Mouse (Mus musculus) macrophage (primary cell): ENCODE results near the gene Mplkip. TPM values are rescaled to one million over a fixed set of nuclear protein-coding genes. Genes with fewer than 3 reads are reported as not detected.

Source experiments
- H3K27ac ChIP-seq: fragments of 350-480 bp; formaldehyde crosslinking; 2 replicates; pipeline ENCODE4 v1.9.0; 2021
- H3K36me3 ChIP-seq: fragments of 350-480 bp; formaldehyde crosslinking; 2 replicates; pipeline ENCODE4 v1.9.0; 2021; ENCODE audit errors: inconsistent target
- H3K4me3 ChIP-seq: fragments of 350-480 bp; formaldehyde crosslinking; 2 replicates; pipeline ENCODE4 v1.9.0; 2021; ENCODE audit errors: inconsistent target
- H3K79me2 ChIP-seq: fragments of 350-480 bp; formaldehyde crosslinking; 2 replicates; pipeline ENCODE4 v1.9.0; 2021; ENCODE audit errors: inconsistent target
- WGBS: methylation state at CpG from one replicate; pipeline ENCODE4 v1.1.7; 2026; ENCODE audit warnings: inconsistent platforms; ENCODE audit not compliant: missing documents; 5-methylcytosine and 5-hydroxymethylcytosine counted together
- polyA plus RNA-seq: library from polyadenylated mRNA; stranded (reverse); fragments of 250-400 nt; gene quantifications from 3 replicates; pipeline ENCODE4 v1.2.4, GENCODE M21; 2018; ENCODE audit warnings: inconsistent platforms
- total RNA-seq, 78 experiments: library from RNA; depleted of rRNA; stranded (reverse); fragments of 250-400 nt; gene quantifications; 1 replicate in 9 of 78; 2 replicates in 24 of 78; 3 replicates in 43 of 78; 4 replicates in 2 of 78; pipeline ENCODE4 v1.2.4; 2018; ENCODE audit warnings: inconsistent platforms in 56 of 78

Gene Mplkip
- 10 to 100 TPM; 14.8 to 66.9 (median 38.8) TPM for total RNA-seq (2018; cell fraction: chromatin; rRNA removed)
- total RNA-seq (2018; cell fraction: cytosol; rRNA removed) = 10 to 100 TPM in 10 of 26 experiments, 1 to 10 TPM in 16; 5.7 to 14.2 (median 9.5) TPM
- total RNA-seq (2018; cell fraction: nucleus; rRNA removed) = 10 to 100 TPM; 23.6 to 84.4 (median 39.7) TPM
- 8.7 to 14.4 TPM (median 10.6 TPM) in 3 replicates for polyA plus RNA-seq

DNA sequence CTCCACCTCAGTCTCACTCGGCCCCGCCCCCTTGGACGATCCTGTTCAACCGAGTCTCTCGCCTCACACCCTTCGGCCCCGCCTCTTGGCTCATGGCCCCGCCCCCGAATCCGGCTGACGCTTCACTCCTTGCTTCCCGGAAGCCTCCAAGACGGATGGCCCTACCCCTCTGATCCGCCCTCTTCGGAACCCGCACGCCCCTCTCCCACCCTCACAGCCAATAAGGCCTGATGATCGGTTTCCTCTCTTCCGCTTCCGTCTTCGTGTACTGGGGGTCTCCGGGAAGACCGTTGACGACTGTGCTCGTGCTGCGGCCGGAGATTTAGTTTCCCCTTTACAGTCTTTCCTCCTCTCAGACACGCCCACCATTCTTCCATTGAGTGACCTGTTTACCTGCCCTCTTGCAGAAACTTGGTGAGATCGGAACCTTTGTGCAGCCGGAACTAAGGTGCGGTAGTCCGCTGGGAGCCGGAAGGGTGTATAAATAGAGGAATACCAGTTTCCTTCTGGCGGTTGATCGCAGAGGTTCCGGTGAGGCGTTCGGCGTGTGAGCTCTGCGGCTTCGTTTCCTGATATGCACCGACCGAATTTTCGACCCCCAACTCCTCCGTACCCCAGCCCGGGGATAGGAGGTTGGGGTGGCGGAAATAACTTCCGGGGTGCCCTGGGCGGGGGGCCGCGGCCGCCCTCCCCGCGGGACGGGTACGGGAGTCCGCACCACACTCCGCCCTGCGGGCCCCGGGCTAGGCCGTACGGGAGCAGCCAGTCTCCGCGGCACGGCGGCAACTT lies at the start of gene Mplkip, which contains the start of gene Sugct:
Gene Mplkip (plus strand): TSS at position 282 of the 789 bp plus-strand sequence.
Gene Sugct (minus strand): TSS at position 643 of the 789 bp plus-strand sequence.
- WGBS = 1% methylated on average over 63 of the region's 66 CpGs
- H3K4me3 ChIP-seq = peak within 1 kb of the TSS; percentile 86
- no peaks in the 10 kb centered on the region for H3K36me3 ChIP-seq
- peak within 1 kb of the TSS; percentile 95 for H3K27ac ChIP-seq
- H3K79me2 ChIP-seq = peaks cover 46% of the 10 kb centered on the region

DNA sequence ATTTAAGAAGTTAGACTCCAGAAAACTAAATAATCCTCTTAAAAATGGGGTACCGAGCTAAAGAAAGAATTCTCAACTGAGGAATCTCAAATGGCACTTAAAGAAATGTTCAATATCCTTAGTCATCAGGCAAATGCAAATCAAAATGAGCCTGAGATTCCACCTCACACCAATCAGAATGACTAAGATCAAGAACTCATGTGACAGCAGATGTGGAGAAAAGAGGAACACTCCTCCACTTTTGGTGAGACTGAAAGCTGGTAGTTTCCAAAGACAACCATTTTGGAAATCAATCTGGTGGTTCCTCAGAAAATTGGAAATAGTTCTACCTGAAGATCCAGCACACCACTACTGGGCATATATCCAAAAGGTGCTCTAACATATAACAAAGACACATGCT lies 27.6 kb upstream of the Mplkip start:
- no peaks in the 10 kb centered on the region for H3K36me3 ChIP-seq
- no peak overlapping the region for H3K4me3 ChIP-seq
- no peak overlapping the region for H3K27ac ChIP-seq
- WGBS = 93% methylated on average over 1 of the region's 1 CpGs
- no peaks in the 10 kb centered on the region for H3K79me2 ChIP-seq

DNA sequence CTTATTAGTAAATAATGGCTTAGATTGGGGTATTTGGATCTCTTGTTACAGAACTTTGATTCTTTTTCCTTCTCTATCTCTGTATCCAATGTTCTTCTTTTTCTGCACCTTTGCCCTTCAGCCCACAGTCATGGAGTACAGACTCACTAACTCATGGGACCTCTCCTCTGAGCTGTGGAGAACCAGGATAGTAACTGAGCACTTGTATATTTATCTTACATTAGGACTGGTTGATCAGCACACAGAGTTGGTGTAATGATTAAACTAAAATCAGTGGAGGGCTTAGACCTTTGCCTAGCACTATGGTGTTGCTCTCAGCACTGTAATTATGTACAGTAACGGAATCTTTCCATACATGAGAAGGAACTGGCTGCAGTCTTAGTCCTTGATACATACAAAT lies 23.9 kb upstream of the Mplkip start:
- H3K27ac ChIP-seq = no peak overlapping the region
- H3K79me2 ChIP-seq = no peaks in the 10 kb centered on the region
- no peaks in the 10 kb centered on the region for H3K36me3 ChIP-seq
- 87% methylated on average over 1 of the region's 1 CpGs for WGBS
- H3K4me3 ChIP-seq = no peak overlapping the region

- Histone ChIP-seq H3K4me3 (no peak overlapping the region), H3K27ac (no peak overlapping the region), H3K36me3 (no peaks in the 10 kb centered on the region), H3K79me2 (no peaks in the 10 kb centered on the region)
These were observed 5.5 kb upstream of the Mplkip start for GRCm38 (mm10) chr13:17689461-17689860.

DNA sequence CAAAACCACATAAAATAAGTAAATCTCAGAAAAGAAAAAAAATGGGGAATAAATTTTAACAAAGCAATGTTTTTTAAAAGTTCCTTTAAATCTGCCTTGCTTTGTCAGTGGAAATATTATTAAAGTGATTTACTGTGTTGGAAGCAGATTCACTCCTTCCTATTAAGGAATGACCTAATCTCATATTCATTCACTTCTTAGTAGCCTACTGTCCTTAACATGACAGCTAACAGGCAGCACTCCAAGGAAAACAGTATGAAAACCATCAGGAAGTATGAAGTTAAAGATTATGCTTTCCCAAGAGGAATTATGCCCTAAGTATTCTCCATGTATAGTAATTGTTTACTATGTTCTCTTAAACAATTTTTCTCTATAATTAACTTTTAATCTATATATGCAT lies 4.3 kb upstream of the Mplkip start:
- Histone ChIP-seq H3K27ac (no peak overlapping the region), H3K36me3 (no peaks in the 10 kb centered on the region), H3K4me3 (no peak overlapping the region), H3K79me2 (peaks cover 2% of the 10 kb centered on the region)

DNA sequence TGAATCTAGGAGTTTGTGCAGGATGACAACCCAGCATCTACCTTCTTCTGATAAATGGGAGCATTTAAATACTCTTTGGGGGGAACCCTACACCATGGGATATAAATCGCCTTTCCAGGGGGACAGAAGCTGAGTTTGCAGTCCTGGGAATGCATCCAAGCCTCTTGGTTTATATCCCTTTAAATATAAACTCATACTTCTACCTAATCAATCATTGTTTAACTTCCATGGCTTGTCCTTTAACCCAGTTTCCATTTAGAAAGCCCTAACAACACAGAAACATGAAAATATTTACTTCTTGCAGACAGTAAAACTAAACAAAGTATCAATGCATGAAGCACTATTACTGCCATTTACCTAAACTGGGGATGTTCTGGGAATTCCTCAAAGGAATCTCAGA lies 3.6 kb upstream of the Mplkip start:
- WGBS = 100% methylated on average over 1 of the region's 1 CpGs
- H3K36me3 ChIP-seq = no peaks in the 10 kb centered on the region
- H3K27ac ChIP-seq = no peak overlapping the region
- no peak overlapping the region for H3K4me3 ChIP-seq
- peaks cover 9% of the 10 kb centered on the region for H3K79me2 ChIP-seq

- Histone ChIP-seq H3K4me3 (peak overlapping the region; percentile 49), H3K36me3 (no peaks in the 10 kb centered on the region), H3K27ac (peak overlapping the region; percentile 32; the same call in 1 of the 2 replicates), H3K79me2 (peaks cover 33% of the 10 kb centered on the region)
- WGBS = 56% methylated on average over 5 of the region's 5 CpGs
These were observed 1.2 kb upstream of the Mplkip start for GRCm38 (mm10) chr13:17693816-17694215.

DNA sequence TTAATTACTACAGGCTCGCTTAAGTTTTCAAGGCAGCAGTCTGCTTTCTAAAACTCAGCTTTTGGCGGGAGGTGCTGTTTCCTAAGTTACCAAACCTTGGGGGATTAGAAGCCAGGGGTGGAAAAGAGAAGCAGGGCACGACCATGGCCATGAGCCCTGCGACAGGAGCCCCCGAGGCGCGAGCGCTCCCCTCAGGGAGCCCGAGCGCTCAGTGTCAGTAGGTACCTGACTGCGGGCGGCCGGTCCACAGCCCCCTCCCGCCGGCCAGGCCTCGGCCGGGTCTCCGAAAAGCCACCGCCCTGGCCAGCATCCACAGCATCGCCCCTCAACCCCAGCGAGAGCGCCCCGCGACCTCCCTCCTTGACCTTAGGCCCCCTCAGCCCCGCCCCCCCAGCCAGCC lies 578 bp upstream of the Mplkip start:
- WGBS = 2% methylated on average over 24 of the region's 25 CpGs
- Histone ChIP-seq H3K36me3 (no peaks in the 10 kb centered on the region), H3K79me2 (peaks cover 39% of the 10 kb centered on the region), H3K4me3 (peak overlapping the region; percentile 49), H3K27ac (peak overlapping the region; percentile 32; the same call in 1 of the 2 replicates)

DNA sequence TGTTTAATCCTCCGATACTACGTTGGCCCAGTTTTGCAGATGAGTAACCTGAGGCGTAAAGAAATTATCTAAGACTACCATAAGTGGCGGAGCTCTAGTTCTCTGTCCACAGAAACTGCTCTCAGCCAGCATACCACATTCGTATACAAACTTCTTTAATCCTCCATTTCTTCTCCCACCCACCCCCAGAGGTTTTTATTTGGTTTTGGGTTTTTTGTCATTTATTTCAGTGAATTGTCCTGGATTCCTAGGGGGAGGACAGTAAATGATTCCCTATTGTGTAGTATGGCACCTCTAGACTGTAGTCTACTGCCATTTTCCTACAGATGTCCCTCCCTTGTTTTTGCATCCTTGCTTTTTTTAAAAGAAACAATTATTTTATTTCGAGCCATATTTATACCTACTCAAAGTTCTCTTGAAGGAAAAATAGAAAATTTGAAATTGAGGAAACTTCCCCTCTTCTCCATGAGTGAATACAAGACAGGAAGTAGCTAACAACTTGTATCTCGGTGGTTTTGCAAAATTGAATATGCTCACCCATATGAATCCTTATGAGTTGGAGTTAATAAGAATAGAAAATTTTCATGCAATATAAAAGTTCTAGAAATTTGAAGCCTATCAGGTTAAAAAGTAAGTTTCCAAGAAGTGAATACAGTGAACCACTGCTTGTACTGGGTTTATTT lies 1.0 kb downstream of the Mplkip start:
- Histone ChIP-seq H3K4me3 (peak overlapping the region; percentile 86), H3K79me2 (peaks cover 55% of the 10 kb centered on the region), H3K27ac (peak overlapping the region; percentile 61), H3K36me3 (no peaks in the 10 kb centered on the region)
- 4% methylated on average over 7 of the region's 7 CpGs for WGBS

DNA sequence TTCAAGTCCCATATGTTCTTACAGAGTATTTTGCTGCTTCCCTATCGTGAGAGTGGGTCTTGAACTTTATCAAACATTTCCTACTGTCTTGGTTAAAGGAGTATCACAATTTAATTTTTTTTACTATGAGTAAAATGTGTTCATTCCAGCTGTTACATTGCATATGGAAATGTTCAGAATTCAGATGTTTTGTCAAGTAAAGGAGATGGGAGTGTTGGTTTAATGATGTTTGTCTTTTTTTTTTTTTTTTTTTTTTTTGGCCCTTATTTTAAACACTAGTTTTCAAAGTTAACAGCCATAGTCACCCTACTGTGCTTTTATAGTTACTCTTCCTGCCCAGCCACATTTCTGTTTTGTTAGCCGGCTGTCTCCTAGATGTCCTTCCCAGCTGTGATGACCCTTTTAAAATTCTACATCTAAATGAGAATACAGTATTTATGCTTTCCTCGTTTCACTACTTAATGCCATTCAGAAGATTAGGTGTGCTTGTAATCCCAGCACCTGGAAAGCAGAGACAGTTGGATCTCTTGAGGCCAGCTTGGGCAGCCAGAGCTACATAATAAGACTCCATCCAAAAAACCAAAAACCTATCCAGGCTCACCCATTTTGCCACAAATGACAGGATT lies 5.2 kb downstream of the Mplkip start:
- Histone ChIP-seq H3K79me2 (peaks cover 95% of the 10 kb centered on the region), H3K4me3 (no peak overlapping the region), H3K36me3 (no peaks in the 10 kb centered on the region), H3K27ac (no peak overlapping the region)
- 100% methylated on average over 2 of the region's 3 CpGs for WGBS

GRCm38 (mm10) chr13:17701322-17701721 lies 6.3 kb downstream of the Mplkip start:
- Histone ChIP-seq H3K36me3 (no peaks in the 10 kb centered on the region), H3K79me2 (peaks cover 95% of the 10 kb centered on the region), H3K27ac (no peak overlapping the region), H3K4me3 (no peak overlapping the region)

GRCm38 (mm10) chr13:17702311-17702710 lies 7.3 kb downstream of the Mplkip start:
- H3K27ac ChIP-seq = no peak overlapping the region
- H3K36me3 ChIP-seq = no peaks in the 10 kb centered on the region
- H3K79me2 ChIP-seq = peaks cover 95% of the 10 kb centered on the region
- no peak overlapping the region for H3K4me3 ChIP-seq

DNA sequence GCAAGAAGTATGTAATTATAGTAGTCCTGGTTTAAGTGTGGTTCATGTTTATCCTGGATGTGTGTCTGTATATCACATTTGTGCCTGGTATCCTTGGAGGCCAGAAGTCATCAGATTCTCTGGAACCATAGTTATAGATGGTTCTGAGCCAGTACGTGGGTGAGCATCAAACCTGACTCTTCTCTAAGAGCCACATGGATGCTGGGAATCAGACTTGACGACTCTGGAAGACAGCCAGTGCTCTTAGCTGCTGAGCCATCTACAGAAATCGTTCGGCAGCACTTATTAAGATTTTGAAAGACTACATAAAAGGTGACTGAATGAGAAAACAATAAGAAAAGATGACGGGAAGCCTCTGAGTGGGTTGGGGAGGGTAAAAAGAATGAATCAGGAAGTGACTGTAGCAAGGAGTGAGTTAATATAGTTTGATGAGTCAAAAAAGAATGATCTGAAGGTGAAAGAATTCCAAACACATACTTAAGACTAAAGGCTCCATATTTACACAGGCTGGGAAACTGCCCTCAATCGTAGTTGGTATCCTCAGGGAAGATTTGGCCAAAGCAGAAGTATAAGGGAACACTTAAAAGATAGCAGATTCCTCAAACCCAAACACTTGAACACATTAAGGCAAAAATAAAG lies 10.3 kb downstream of the Mplkip start:
- no peaks in the 10 kb centered on the region for H3K36me3 ChIP-seq
- WGBS = 98% methylated on average over 6 of the region's 6 CpGs
- H3K79me2 ChIP-seq = peaks cover 90% of the 10 kb centered on the region
- no peak overlapping the region for H3K4me3 ChIP-seq
- H3K27ac ChIP-seq = no peak overlapping the region

GRCm38 (mm10) chr13:17708784-17709311 lies 13.9 kb downstream of the Mplkip start:
- Histone ChIP-seq H3K27ac (no peak overlapping the region), H3K79me2 (peaks cover 56% of the 10 kb centered on the region), H3K36me3 (no peaks in the 10 kb centered on the region), H3K4me3 (no peak overlapping the region)
- WGBS = 93% methylated on average over 5 of the region's 5 CpGs
